Mouse (Mus musculus): ENCODE data around the gene Rars.

Rars gene

GRCm38 (mm10) chr11:35769746-35770437 is 64.4 kb downstream of the Rars start:
- DNase-seq (ENCODE audit: low spot score in 2 of 2): peak in 1 of 2 experiments; percentile 60

- peak; percentile 83 to 98 for DNase-seq (ENCODE audit: low spot score in 2 of 2)
These were observed 65.0 kb downstream of the Rars start, which contains the start of gene Pank3 for GRCm38 (mm10) chr11:35769188-35769745. Gene Pank3, plus strand, starts transcription at chr11:35769484.

GRCm38 (mm10) chr11:35766845-35767244 is 67.5 kb downstream of the Rars start:
- DNase-seq (ENCODE audit: low spot score in 2 of 2): no peak

GRCm38 (mm10) chr11:35760627-35761003 is 73.7 kb downstream of the Rars start:
- DNase-seq (ENCODE audit: low spot score in 2 of 2): no peak

- no peak for DNase-seq (ENCODE audit: low spot score in 2 of 2)
These were observed 74.2 kb downstream of the Rars start for GRCm38 (mm10) chr11:35760001-35760626.
